Mouse (Mus musculus) heart, embryonic 14.5 days (tissue): ENCODE data around the gene Otor. TPM values are rescaled to one million over a fixed set of nuclear protein-coding genes. Genes with fewer than 3 reads are reported as not detected.

Experiments
- ATAC-seq: fragments of 200-750 bp; cut with Nextera tagmentation; 2 replicates; pipeline ENCODE4 v1.8.0; 2017; ENCODE audit warnings: low read depth, moderate TSS enrichment; ENCODE audit not compliant: insufficient number of reproducible peaks, insufficient read depth, low FRiP score
- H3K27ac ChIP-seq, 2 experiments: fragments of 200-500 bp in 1 of 2; fragments of 300-500 bp in 1 of 2; sonication (generic) in 1 of 2; replicated peaks in 1 of 2; 2 replicates each; pipeline ENCODE4 v1.5.1; 2012 to 2014; ENCODE audit warnings: low read depth in 2 of 2, low read length in 2 of 2, control low read depth in 1 of 2, mild to moderate bottlenecking in 1 of 2, mixed read lengths in 1 of 2; ENCODE audit not compliant: control insufficient read depth in 1 of 2, insufficient read depth in 1 of 2
- H3K27me3 ChIP-seq: fragments of 300-500 bp; sonication (generic); 2 replicates; pipeline ENCODE4 v1.6.1; 2014; ENCODE audit warnings: mild to moderate bottlenecking, low read length, control low read depth; ENCODE audit not compliant: control insufficient read depth, insufficient read depth
- H3K36me3 ChIP-seq: fragments of 300-500 bp; sonication (generic); 2 replicates; pipeline ENCODE4 v1.6.1; 2014; ENCODE audit warnings: mild to moderate bottlenecking, control low read depth, low read length, mixed read lengths; ENCODE audit not compliant: control insufficient read depth, insufficient read depth
- H3K4me1 ChIP-seq, 2 experiments: fragments of 200-500 bp in 1 of 2; fragments of 300-500 bp in 1 of 2; sonication (generic) in 1 of 2; 2 replicates each; pipeline ENCODE4 v1.6.1; 2012 to 2014; ENCODE audit warnings: low read length in 2 of 2, control low read depth in 1 of 2, mixed read lengths in 1 of 2; ENCODE audit not compliant: control insufficient read depth in 2 of 2, insufficient read depth in 2 of 2
- H3K4me2 ChIP-seq: fragments of 300-500 bp; sonication (generic); 2 replicates; pipeline ENCODE4 v1.6.1; 2014; ENCODE audit warnings: mild to moderate bottlenecking, low read length
- H3K4me3 ChIP-seq, 2 experiments: fragments of 200-500 bp in 1 of 2; fragments of 300-500 bp in 1 of 2; sonication (generic) in 1 of 2; 2 replicates each; pipeline ENCODE4 v1.5.1; 2012 to 2014; ENCODE audit warnings: low read length in 2 of 2, mild to moderate bottlenecking in 2 of 2, control low read depth in 1 of 2, low read depth in 1 of 2, moderate library complexity in 1 of 2; ENCODE audit not compliant: control insufficient read depth in 1 of 2, insufficient read depth in 1 of 2
- H3K9ac ChIP-seq: fragments of 300-500 bp; sonication (generic); 2 replicates; pipeline ENCODE4 v1.6.1; 2014; ENCODE audit warnings: mild to moderate bottlenecking, low read length
- H3K9me3 ChIP-seq: fragments of 300-500 bp; sonication (generic); 2 replicates; pipeline ENCODE4 v1.6.1; 2016; ENCODE audit warnings: low read length, control low read depth; ENCODE audit not compliant: control insufficient read depth
- WGBS: fragments of 180-500 bp; shearing (Covaris S2); extraction: QIAGEN DNeasy Blood & Tissue Kit; methylation state at CpG from one replicate; pipeline ENCODE4 v1.1.7; 2014; 5-methylcytosine and 5-hydroxymethylcytosine counted together
- polyA plus RNA-seq: library from polyadenylated mRNA; unstranded; fragments of >200 nt; fragmentation: Nextera tagmentation; extraction: Ambion mirVana; gene quantifications from 2 replicates; pipeline ENCODE4 v1.2.1, GENCODE M21; 2014

The Otor gene
- polyA plus RNA-seq, 1 experiment from 2014 or later = 0.36 TPM

DNA sequence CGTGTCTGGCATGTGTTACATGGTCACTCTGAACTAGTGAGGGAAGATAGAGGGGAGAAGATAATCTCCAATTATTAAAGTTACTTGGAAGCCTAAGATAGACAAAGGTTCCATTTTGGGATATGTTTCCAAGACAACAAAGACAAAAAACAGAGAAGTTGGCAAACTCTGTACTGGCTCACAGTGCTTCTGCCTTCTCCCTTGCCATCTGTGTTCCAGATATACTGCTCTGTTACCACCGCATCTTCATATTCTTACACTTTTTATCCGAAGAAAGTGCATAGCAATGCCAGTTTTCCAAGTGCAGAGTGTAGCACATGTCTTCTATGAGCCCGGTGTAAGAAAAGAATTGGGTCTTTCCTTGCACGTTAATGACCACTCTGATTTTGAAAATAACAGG lies 21.5 kb upstream of the Otor start:
- Histone ChIP-seq H3K27me3 (no peaks in the 10 kb centered on the region), H3K4me2 (no peak overlapping the region)
- WGBS = 68% methylated on average over 5 of the region's 5 CpGs

DNA sequence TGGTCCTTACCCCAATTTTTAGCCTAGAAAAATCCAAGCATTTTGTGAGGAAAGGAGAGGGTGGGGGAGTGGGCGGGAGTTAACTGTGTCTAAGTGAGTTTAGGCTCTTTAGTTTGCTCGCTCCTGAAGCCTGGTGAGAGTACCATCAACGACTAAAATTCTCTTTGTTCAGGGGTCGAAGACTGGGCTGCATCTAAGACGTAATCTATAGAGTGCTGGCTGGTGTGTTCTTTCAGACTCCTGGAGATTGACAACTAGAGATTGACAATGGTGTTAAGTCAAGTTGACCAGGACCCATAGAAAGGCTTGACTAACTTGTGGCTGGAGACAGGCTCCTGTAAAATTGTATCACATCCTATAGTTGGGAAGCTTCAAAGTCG lies 15.9 kb upstream of the Otor start:
- peak overlapping the region; percentile 92 to 93 for H3K4me3 ChIP-seq
- H3K36me3 ChIP-seq = peaks cover 27% of the 10 kb centered on the region
- WGBS = 50% methylated on average over 6 of the region's 6 CpGs
- H3K27me3 ChIP-seq = no peaks in the 10 kb centered on the region
- ATAC-seq = no peak
- H3K4me1 ChIP-seq = peaks cover 2 to 8% of the 10 kb centered on the region in 2 experiments; a peak in 2 of 4 replicates
- H3K9me3 ChIP-seq = no peaks in the 10 kb centered on the region
- H3K27ac ChIP-seq = no peak overlapping the region
- H3K4me2 ChIP-seq = peak overlapping the region; percentile 65
- H3K9ac ChIP-seq = peak overlapping the region; percentile 93

More for the DNA sequence above, 21.5 kb upstream of the Otor start:
- ATAC-seq = no peak
- H3K36me3 ChIP-seq = no peaks in the 10 kb centered on the region
- no peak overlapping the region for H3K9ac ChIP-seq
- no peaks in the 10 kb centered on the region for H3K9me3 ChIP-seq
- H3K4me1 ChIP-seq = no peaks in the 10 kb centered on the region
- no peak overlapping the region for H3K27ac ChIP-seq
- H3K4me3 ChIP-seq = no peak overlapping the region

DNA sequence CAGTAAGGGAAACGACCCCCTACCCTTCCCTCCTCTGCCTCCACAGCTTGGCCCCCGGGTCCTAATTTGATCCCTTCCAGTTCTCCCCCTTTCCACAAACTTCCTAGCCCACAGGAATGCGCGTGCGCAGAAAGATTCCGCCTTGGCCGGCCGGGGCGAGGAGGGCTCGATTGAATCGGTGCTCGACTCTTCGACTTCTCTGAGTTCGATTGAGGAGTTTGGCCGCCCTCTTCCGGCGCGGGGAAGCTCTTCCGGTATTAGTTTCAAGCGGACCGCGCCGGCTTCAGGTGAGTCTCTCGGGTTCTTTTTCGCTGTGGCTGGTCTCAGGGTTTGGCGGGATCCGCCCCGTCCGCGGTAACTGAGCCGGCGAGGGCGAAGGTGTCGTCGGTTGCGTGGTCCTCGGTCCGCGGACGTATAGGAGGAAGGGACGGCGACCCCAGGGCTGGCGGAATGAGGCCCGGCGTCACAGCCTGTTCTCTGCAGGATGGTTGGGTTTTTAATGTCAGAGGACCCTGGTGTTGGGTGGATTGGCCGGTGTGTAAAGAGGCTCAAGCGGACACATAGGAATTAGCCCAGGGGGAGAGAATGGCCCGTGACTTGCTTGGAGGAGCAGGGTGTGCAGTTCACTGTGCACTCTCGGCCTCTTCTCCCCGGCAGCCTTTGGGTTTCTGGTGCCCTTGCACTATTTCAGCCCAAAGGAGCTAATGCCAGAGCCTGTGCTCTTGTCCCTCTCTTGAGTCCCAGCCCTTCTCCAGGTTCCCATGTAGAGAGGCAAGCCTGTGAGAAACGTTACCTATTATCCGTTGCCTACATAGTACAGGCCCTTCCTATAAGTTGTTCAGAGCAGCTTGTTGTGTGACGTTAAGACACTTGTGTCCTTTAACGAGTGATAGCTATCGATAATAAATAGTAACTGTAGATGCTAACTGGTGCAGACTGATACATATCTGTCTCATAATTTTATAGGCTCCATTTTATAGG lies 15.2 kb upstream of the Otor start, which contains the start of gene Snrpb2:
Gene Snrpb2, plus strand, starts transcription at position 228 of the 981 bp plus-strand sequence.
- Histone ChIP-seq H3K9me3 (no peaks in the 10 kb centered on the region), H3K27ac (0 out of 4 replicates have a peak within 1 kb of the TSS, but pooled peaks of 1 of the 2 experiments have one; percentile 38), H3K4me2 (peak within 1 kb of the TSS; percentile 92), H3K36me3 (peaks cover 29% of the 10 kb centered on the region), H3K27me3 (no peaks in the 10 kb centered on the region), H3K9ac (peak within 1 kb of the TSS; percentile 93), H3K4me3 (peak within 1 kb of the TSS; percentile 92 to 93), H3K4me1 (peaks cover 2 to 8% of the 10 kb centered on the region in 2 experiments; a peak in 2 of 4 replicates)
- under 1% methylated on average over 55 of the region's 55 CpGs for WGBS
- peak; percentile 77 for ATAC-seq

- Histone ChIP-seq H3K4me3 (no peak overlapping the region), H3K4me1 (peaks cover 2 to 8% of the 10 kb centered on the region in 2 experiments; a peak in 2 of 4 replicates), H3K9ac (no peak overlapping the region), H3K27ac (no peak overlapping the region), H3K9me3 (no peaks in the 10 kb centered on the region), H3K27me3 (no peaks in the 10 kb centered on the region), H3K36me3 (peaks cover 54% of the 10 kb centered on the region), H3K4me2 (no peak overlapping the region)
- 79% methylated on average over 3 of the region's 3 CpGs for WGBS
- ATAC-seq = no peak
Observed at GRCm38 (mm10) chr2:143065914-143066313, 12.4 kb upstream of the Otor start.

DNA sequence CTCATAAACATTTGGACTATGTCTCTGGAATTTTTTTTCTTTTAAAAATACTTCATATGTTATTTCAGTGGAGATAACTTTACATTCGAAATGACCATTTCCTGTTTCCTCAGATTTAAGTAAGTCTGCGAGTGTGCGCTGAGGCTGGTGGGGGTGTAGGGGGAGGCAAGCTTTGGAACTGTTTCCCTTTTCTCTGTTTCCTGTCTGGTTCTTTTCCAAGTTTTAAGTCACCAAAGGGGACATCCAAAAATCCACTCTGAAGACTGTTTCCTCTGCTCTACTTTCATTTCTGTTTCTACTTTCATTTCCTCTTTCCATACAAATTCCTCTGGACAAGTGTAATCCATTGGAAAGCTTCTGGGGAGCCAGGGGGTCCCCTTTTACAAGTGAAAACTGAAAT lies 3.4 kb downstream of the Otor start:
- Histone ChIP-seq H3K9ac (no peak overlapping the region), H3K4me2 (no peak overlapping the region), H3K4me3 (no peak overlapping the region), H3K27ac (peak overlapping the region; percentile 25 to 67; a peak in 3 of 4 replicates), H3K4me1 (peaks cover 0 to 3% of the 10 kb centered on the region in 2 experiments; a peak in 1 of 4 replicates), H3K27me3 (no peaks in the 10 kb centered on the region), H3K9me3 (no peaks in the 10 kb centered on the region), H3K36me3 (no peaks in the 10 kb centered on the region)
- no peak for ATAC-seq
- WGBS = 50% methylated on average over 3 of the region's 3 CpGs

- Histone ChIP-seq H3K9me3 (no peaks in the 10 kb centered on the region), H3K27ac (no peak overlapping the region), H3K27me3 (no peaks in the 10 kb centered on the region), H3K4me3 (no peak overlapping the region), H3K4me1 (peaks cover 0 to 3% of the 10 kb centered on the region in 2 experiments; a peak in 1 of 4 replicates), H3K36me3 (no peaks in the 10 kb centered on the region), H3K9ac (no peak overlapping the region), H3K4me2 (no peak overlapping the region)
- no peak for ATAC-seq
- 72% methylated on average over 2 of the region's 2 CpGs for WGBS
Observed at GRCm38 (mm10) chr2:143084852-143085397, 6.7 kb downstream of the Otor start.

DNA sequence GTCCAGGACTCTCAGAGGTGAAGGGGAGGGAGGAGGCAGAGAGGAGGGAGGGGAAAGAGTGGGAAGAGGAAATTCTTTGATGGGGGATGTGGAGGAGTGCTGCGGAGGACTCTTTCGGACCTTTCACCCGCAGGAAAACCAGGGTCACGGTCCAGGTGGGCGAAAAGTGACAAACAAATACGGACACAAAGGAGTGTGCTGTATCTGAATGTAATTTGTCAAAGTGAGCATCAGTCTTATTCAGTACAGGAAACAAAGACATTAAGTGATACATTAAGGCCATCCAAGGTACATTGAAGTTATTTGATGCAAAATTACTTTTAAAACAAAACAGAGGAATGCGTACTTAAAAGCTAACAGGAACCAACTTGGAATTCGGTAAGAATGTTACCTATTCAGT lies 11.6 kb downstream of the Otor start:
- no peaks in the 10 kb centered on the region for H3K9me3 ChIP-seq
- H3K4me3 ChIP-seq = no peak overlapping the region
- no peak overlapping the region for H3K27ac ChIP-seq
- no peak overlapping the region for H3K4me2 ChIP-seq
- WGBS = 69% methylated on average over 8 of the region's 8 CpGs
- H3K4me1 ChIP-seq = no peaks in the 10 kb centered on the region
- H3K9ac ChIP-seq = no peak overlapping the region
- no peak for ATAC-seq
- 0 out of 2 replicates have a peak, but pooled peaks cover 4% of the 10 kb centered on the region for H3K27me3 ChIP-seq
- no peaks in the 10 kb centered on the region for H3K36me3 ChIP-seq
